Mouse (Mus musculus) hindbrain, embryonic 12.5 days (tissue): ENCODE measurements around the gene Tet3. TPM values are rescaled to one million over a fixed set of nuclear protein-coding genes. Genes with fewer than 3 reads are reported as not detected.

Experiments used
- ATAC-seq: fragments of 200-750 bp; cut with Nextera tagmentation; 2 replicates; pipeline ENCODE4 v1.8.0; 2017; ENCODE audit warnings: moderate TSS enrichment; ENCODE audit not compliant: low FRiP score
- H3K27ac ChIP-seq: fragments of 300-500 bp; sonication (generic); 2 replicates; pipeline ENCODE4 v1.5.1; 2016; ENCODE audit warnings: mild to moderate bottlenecking
- H3K27me3 ChIP-seq: fragments of 300-500 bp; sonication (generic); 2 replicates; pipeline ENCODE4 v1.6.1; 2016; ENCODE audit warnings: mild to moderate bottlenecking
- H3K36me3 ChIP-seq: fragments of 300-500 bp; sonication (generic); 2 replicates; pipeline ENCODE4 v1.6.1; 2016; ENCODE audit warnings: mild to moderate bottlenecking
- H3K4me1 ChIP-seq: fragments of 300-500 bp; sonication (generic); 2 replicates; pipeline ENCODE4 v1.6.1; 2016
- H3K4me2 ChIP-seq: fragments of 300-500 bp; sonication (generic); replicated peaks from 2 replicates; pipeline ENCODE4 v1.6.1; 2016; ENCODE audit warnings: mild to moderate bottlenecking
- H3K4me3 ChIP-seq: fragments of 300-500 bp; sonication (generic); 2 replicates; pipeline ENCODE4 v1.5.1; 2016; ENCODE audit warnings: mild to moderate bottlenecking
- H3K9ac ChIP-seq: fragments of 300-500 bp; sonication (generic); 2 replicates; pipeline ENCODE4 v1.6.1; 2016; ENCODE audit warnings: mild to moderate bottlenecking, moderate library complexity
- H3K9me3 ChIP-seq: fragments of 300-500 bp; sonication (generic); replicated peaks from 2 replicates; pipeline ENCODE4 v1.6.1; 2016; ENCODE audit warnings: mild to moderate bottlenecking
- WGBS: fragments of 180-500 bp; shearing (Covaris S2); methylation state at CpG from one replicate; pipeline ENCODE4 v1.1.7; 2016; 5-methylcytosine and 5-hydroxymethylcytosine counted together
- polyA plus RNA-seq: library from polyadenylated mRNA; unstranded; fragments of >200 nt; fragmentation: Nextera tagmentation; extraction: Ambion mirVana; gene quantifications from 2 replicates; pipeline ENCODE4 v1.2.1, GENCODE M21; 2016

Gene Tet3
- polyA plus RNA-seq, 1 experiment from 2014 or later = 63.9 TPM

DNA sequence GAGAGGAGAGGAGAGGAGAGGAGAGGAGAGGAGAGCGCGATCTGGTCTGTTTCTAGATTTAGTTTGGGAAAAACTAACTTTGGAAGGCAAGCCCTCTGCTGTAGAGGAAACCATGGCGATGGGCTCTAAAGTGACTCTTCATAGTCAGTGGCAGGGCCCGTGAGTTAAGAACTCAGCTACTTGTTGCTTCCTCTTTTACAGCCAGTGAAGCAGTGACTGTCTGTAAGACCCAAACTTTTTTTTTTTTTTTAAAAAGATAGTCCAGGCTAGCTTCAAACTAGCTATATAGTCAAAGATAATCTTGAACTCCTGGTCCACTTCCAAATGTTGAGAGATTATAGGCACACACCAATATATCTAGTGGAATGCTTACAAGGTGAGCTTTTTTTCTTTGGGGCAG is 22.3 kb downstream of the Tet3 start:
- H3K27me3 ChIP-seq = no peaks in the 10 kb centered on the region
- no peak overlapping the region for H3K27ac ChIP-seq
- H3K4me1 ChIP-seq = peaks cover 68% of the 10 kb centered on the region
- ATAC-seq = no peak
- peaks cover 18% of the 10 kb centered on the region for H3K36me3 ChIP-seq
- WGBS = 86% methylated on average over 4 of the region's 4 CpGs
- H3K9ac ChIP-seq = no peak overlapping the region
- H3K4me2 ChIP-seq = no peak overlapping the region
- H3K9me3 ChIP-seq = no peaks in the 10 kb centered on the region
- no peak overlapping the region for H3K4me3 ChIP-seq

DNA sequence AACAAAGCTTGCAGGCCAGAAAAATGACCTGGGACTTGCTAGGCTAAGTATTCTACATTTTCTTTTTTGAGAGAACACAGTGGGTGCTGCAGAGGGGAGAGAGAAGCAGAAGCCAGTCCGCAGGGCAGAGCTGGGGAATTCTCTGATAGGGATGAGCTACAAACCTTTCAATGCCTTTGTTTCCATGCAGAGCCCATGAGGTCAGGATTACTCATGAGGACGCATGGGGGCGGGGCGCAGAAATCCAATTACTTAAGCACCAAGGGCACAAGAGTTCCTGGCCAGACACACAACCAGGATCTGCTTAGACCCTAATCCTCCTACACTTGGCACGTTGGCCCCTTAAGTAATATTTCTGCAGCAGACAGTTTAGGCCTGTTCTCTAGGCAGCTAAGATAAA is 23.7 kb downstream of the Tet3 start:
- Histone ChIP-seq H3K27ac (peak overlapping the region; percentile 70), H3K4me1 (peaks cover 65% of the 10 kb centered on the region), H3K4me3 (no peak overlapping the region), H3K4me2 (no peak overlapping the region), H3K9me3 (no peaks in the 10 kb centered on the region), H3K9ac (0 out of 2 replicates have a peak overlapping the region, but pooled peaks have one; percentile 20), H3K36me3 (peaks cover 18% of the 10 kb centered on the region), H3K27me3 (no peaks in the 10 kb centered on the region)
- WGBS = 51% methylated on average over 5 of the region's 5 CpGs
- no peak for ATAC-seq

DNA sequence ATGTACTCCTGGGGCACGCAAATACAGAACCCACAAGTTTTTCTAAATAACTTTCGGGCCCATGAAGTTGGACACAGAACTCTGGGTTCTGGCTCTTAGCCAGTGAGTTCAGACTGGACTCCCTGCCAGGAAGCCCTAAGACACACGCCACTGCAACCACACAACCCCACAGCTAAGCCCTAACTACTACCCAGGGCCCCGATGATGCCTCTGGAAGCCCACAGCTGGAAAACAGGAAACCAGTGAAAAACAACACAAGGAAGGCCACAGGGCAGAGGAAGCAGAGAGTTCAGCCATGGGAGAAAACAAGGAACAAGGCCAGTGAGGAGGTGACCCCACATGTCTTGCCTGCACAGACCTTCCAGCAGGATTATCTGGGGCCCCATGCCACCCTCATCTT is 25.3 kb downstream of the Tet3 start:
- Histone ChIP-seq H3K9ac (no peak overlapping the region), H3K9me3 (no peaks in the 10 kb centered on the region), H3K36me3 (peaks cover 16% of the 10 kb centered on the region), H3K27me3 (no peaks in the 10 kb centered on the region), H3K27ac (no peak overlapping the region), H3K4me3 (no peak overlapping the region), H3K4me1 (peaks cover 61% of the 10 kb centered on the region), H3K4me2 (no peak overlapping the region)
- ATAC-seq = no peak
- WGBS = 84% methylated on average over 4 of the region's 4 CpGs

DNA sequence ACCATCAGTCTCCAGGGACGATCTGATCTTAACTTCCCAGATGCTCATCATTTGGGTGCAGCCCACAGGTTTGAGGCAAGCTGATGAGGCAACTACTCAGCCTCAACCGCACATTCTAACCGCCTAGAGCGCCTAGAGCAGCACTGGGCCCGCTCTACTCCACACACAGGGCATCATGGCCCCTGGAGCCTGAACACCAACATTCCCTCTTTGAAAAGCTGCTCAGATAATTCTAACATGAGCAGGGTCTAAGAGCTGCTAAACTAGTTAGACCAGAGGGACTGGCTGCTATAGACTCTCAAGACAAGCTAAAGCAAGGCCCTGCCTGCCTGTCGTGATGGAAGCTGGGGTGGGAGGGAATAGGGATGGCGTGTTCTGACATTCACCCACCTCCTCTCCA is 25.9 kb downstream of the Tet3 start:
- H3K4me3 ChIP-seq = no peak overlapping the region
- H3K27me3 ChIP-seq = no peaks in the 10 kb centered on the region
- H3K27ac ChIP-seq = no peak overlapping the region
- no peaks in the 10 kb centered on the region for H3K9me3 ChIP-seq
- no peak for ATAC-seq
- H3K36me3 ChIP-seq = peaks cover 15% of the 10 kb centered on the region; the same call in 1 of the 2 replicates
- H3K4me1 ChIP-seq = peaks cover 61% of the 10 kb centered on the region
- WGBS = 82% methylated on average over 7 of the region's 7 CpGs
- H3K9ac ChIP-seq = no peak overlapping the region
- no peak overlapping the region for H3K4me2 ChIP-seq

DNA sequence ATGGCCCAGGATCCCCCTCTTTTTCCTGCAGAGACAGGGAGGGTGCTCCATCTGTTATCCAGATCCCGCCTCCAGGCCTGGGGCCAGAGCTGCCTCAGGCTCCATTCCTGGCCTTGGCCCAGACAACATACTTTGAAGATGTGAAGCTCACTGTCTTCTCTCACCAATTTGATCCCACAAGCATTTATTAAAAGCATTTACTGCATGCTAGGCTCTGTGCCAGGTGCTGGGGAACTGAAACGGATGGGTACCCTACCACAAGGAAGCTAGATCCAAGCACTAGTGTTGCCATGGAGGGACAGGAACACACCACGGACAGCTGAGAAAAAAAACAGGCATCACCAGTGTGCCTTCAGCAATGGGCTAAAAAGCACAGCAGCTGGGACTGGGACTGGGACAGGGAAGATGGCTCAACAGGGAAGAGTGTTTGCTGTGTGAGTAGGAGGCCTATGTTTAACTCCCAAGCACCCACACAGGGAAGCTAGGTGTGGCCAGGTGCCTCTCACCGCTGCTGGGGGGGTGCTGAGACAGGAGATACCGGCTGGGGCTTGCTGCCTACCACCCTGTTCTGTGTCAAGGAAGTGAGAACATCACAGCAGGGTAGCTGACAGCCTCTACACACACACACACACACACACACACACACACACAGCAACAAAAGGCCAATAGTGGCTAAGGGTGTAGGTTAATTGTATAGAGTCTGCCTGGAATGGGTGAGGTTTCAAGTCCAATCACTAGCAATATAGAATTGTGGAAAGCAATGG is 30.7 kb downstream of the Tet3 start:
- Histone ChIP-seq H3K4me3 (no peak overlapping the region), H3K27ac (peak overlapping the region; percentile 68), H3K36me3 (peaks cover 21% of the 10 kb centered on the region; the same call in 1 of the 2 replicates), H3K9me3 (no peaks in the 10 kb centered on the region), H3K4me1 (peaks cover 55% of the 10 kb centered on the region), H3K9ac (peak overlapping the region; percentile 38; the same call in 1 of the 2 replicates), H3K4me2 (0 out of 2 replicates have a peak overlapping the region, but pooled peaks have one; percentile 3), H3K27me3 (no peaks in the 10 kb centered on the region)
- 47% methylated on average over 5 of the region's 5 CpGs for WGBS
- ATAC-seq = 0 out of 2 replicates have a peak, but pooled peaks have one; percentile 15

DNA sequence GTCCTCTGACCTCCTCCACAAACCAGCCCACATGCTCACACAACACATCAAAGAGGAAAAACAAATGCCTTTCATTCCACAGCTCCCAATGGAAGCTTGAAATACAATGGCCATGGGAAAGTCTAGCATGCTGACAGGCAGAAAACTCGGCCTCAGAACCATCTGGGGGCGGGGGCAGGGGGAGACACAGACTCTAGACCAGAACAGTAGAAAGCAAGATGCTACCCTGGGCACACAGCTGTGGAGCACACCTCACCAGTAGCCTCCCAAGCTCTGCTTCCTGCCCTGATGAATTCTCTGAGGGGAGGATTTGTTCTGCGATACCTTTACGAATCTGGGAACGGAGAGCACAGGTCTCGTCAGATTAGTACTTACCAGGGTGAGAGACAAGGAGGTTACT is 31.4 kb downstream of the Tet3 start:
- Histone ChIP-seq H3K36me3 (peaks cover 16% of the 10 kb centered on the region; the same call in 1 of the 2 replicates), H3K27ac (no peak overlapping the region), H3K27me3 (no peaks in the 10 kb centered on the region), H3K4me3 (no peak overlapping the region), H3K9ac (no peak overlapping the region), H3K4me1 (peaks cover 55% of the 10 kb centered on the region), H3K9me3 (no peaks in the 10 kb centered on the region), H3K4me2 (no peak overlapping the region)
- WGBS = 40% methylated on average over 6 of the region's 6 CpGs
- ATAC-seq = no peak

DNA sequence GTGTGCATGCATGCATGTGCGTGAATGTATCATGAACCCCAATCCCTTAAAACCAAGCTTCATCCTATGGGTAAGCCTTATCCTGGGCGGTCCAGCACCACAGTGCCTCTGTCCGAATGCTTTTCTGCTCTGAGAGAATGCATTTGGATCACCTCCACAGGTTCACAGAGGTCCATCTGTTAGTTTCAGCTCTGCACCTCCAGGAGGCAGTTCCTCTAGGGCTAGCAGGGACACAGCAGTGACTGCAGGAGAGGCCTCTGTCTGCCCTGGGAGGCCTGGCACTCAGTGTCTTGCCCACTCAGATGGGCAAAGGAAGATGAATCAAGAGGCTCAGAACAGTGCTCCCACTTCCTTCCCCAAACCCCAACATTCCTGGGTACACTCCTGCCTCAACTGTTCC is 32.3 kb downstream of the Tet3 start:
- Histone ChIP-seq H3K27me3 (no peaks in the 10 kb centered on the region), H3K9ac (no peak overlapping the region), H3K4me2 (no peak overlapping the region), H3K36me3 (0 out of 2 replicates have a peak, but pooled peaks cover 15% of the 10 kb centered on the region), H3K4me1 (peaks cover 60% of the 10 kb centered on the region), H3K27ac (no peak overlapping the region), H3K4me3 (no peak overlapping the region), H3K9me3 (no peaks in the 10 kb centered on the region)
- 95% methylated on average over 3 of the region's 3 CpGs for WGBS
- no peak for ATAC-seq

DNA sequence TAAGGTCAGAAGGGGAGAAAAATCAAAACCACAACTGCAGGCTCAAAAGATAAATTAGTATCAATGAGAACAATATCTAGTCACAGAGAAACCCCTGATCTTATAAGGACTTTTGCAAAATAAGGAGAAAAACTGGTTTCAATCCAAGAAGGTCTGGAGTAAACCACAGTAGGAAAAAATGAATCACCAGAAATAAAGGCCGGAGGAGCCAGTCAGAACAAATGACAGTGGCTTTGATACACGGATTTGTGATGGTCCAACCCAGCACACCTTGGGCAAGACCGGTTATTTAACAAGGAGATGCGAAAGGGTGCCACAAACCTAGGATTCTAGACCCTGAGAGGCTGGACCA is 34.9 kb downstream of the Tet3 start:
- WGBS = 80% methylated on average over 4 of the region's 4 CpGs
- no peaks in the 10 kb centered on the region for H3K9me3 ChIP-seq
- peaks cover 70% of the 10 kb centered on the region for H3K4me1 ChIP-seq
- no peak overlapping the region for H3K9ac ChIP-seq
- H3K27ac ChIP-seq = no peak overlapping the region
- no peak for ATAC-seq
- 0 out of 2 replicates have a peak, but pooled peaks cover 15% of the 10 kb centered on the region for H3K36me3 ChIP-seq
- H3K4me3 ChIP-seq = no peak overlapping the region
- no peaks in the 10 kb centered on the region for H3K27me3 ChIP-seq
- no peak overlapping the region for H3K4me2 ChIP-seq

DNA sequence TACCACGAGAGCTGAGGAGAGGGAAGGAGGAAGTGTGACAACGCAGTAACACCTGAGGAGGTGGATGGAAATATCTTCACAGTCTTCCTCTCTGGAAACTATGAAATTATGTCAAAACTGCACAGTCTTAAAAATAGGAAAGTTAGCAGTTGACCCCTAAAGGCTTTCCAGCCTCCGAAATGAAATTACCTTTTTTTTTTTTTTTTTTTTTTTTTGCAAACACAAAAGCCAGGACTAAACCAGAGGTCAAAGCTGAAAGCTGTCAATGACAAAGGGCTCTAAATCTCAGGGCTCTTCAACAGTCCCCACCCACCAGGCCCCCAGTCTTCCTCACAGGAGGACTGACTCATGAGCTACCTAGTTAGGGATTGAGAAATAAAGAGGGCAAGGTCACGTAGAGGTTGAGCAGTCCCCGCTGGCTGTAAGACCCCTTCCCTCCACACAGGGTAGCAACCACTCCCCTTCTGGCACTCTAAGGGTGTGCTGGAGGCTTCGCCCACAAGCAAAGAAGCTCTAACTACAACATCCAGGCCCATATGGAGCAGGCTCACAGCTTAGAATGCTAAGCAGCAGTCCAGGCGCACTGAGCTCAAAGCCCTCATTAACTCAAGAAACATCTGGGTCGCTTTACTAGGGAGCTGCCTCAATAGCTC is 35.4 kb downstream of the Tet3 start:
- no peak overlapping the region for H3K27ac ChIP-seq
- no peak for ATAC-seq
- H3K4me2 ChIP-seq = no peak overlapping the region
- no peak overlapping the region for H3K9ac ChIP-seq
- 48% methylated on average over 8 of the region's 8 CpGs for WGBS
- H3K4me1 ChIP-seq = peaks cover 72% of the 10 kb centered on the region
- H3K27me3 ChIP-seq = no peaks in the 10 kb centered on the region
- H3K4me3 ChIP-seq = no peak overlapping the region
- H3K36me3 ChIP-seq = 0 out of 2 replicates have a peak, but pooled peaks cover 15% of the 10 kb centered on the region
- H3K9me3 ChIP-seq = no peaks in the 10 kb centered on the region

DNA sequence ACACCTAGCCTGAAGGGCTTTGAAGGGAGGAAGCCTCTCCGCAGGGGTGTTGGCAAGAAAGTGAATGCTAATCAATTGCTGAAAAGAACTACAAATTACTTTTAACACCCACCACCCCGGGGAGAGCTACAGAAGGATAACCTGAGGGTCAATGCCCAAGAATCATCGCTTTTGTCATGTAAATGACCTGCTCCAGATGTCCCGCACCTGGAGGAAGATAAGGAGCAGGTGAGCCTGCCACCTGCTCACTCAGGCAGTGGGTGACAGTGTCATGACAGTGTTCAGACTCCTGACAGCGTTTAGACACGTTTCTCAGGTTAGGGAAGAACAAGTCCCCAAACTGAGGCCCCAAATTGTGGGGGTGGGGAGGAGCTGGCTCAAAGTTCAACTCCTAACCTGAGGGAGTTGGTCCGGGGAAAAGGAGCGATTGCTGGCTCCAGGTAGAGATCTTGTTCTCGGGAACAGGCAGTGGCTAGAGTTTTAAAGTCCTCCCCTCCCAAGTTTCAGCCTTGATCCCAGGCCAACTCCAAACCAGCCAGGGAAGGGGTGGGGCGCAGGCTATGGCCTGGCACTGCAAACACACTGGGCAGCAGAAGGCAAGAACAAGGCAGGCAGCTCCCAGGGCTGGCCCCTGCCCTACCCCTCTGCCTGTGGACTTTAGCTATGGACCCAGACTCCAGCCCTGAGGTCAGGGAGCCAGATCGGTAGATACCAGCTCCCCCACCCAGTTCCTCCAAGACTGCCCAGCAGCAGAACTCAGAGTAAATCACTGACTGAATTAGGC is 36.8 kb downstream of the Tet3 start:
- H3K27me3 ChIP-seq = no peaks in the 10 kb centered on the region
- 0 out of 2 replicates have a peak, but pooled peaks cover 12% of the 10 kb centered on the region for H3K36me3 ChIP-seq
- no peaks in the 10 kb centered on the region for H3K9me3 ChIP-seq
- 0 out of 2 replicates have a peak overlapping the region, but pooled peaks have one; percentile 17 for H3K27ac ChIP-seq
- peaks cover 69% of the 10 kb centered on the region for H3K4me1 ChIP-seq
- WGBS = 24% methylated on average over 11 of the region's 11 CpGs
- no peak for ATAC-seq
- H3K4me2 ChIP-seq = no peak overlapping the region
- no peak overlapping the region for H3K9ac ChIP-seq
- H3K4me3 ChIP-seq = no peak overlapping the region

DNA sequence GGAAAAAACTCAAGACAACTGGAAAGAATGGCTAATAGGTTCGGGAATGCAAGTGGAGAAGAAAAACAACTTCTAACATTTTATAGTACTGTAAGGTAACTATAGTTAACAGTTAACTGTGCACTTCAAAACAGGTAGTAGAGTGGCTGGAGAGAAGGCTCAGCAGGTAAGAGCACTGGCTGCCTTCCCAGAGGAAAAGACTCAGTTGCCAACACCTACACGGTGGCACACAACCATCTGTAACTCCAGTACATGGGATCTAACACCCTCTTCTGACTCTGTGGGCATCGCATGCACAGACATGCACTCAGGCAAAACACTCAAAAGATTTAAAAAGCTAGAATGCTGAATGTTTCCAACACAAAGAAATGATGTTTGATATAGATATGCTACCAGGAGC is 39.4 kb downstream of the Tet3 start:
- Histone ChIP-seq H3K4me2 (no peak overlapping the region), H3K4me3 (no peak overlapping the region), H3K27me3 (no peaks in the 10 kb centered on the region), H3K9ac (no peak overlapping the region), H3K27ac (no peak overlapping the region), H3K36me3 (no peaks in the 10 kb centered on the region), H3K4me1 (peaks cover 74% of the 10 kb centered on the region), H3K9me3 (no peaks in the 10 kb centered on the region)
- 86% methylated on average over 3 of the region's 3 CpGs for WGBS
- no peak for ATAC-seq

DNA sequence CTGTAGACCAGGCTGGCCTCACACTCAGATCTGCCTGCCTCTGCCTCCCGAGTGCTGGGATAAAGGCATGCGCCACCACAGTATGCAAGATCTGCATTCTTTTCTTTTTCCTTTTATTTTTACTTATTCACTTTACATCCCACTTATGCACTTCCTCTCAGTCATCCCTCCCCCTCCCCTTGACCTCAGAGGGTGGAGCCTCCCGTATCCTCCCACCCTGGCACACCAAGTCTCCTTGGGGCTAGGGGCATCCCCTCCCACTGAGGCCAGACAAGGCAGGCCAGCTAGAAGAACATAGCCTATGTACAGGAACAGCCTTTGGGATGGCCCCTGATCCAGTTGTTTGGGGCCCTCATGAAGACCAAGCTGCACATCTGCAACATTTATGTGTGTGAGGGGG is 41.4 kb downstream of the Tet3 start:
- H3K9me3 ChIP-seq = no peaks in the 10 kb centered on the region
- no peak for ATAC-seq
- no peak overlapping the region for H3K4me2 ChIP-seq
- H3K27ac ChIP-seq = no peak overlapping the region
- no peaks in the 10 kb centered on the region for H3K36me3 ChIP-seq
- H3K9ac ChIP-seq = no peak overlapping the region
- WGBS = 70% methylated on average over 3 of the region's 3 CpGs
- H3K4me3 ChIP-seq = no peak overlapping the region
- H3K27me3 ChIP-seq = no peaks in the 10 kb centered on the region
- peaks cover 81% of the 10 kb centered on the region for H3K4me1 ChIP-seq
